7 mouse cellular contexts compared by ENCODE assay signal in genomic region chr2:167931985-167932726, GRCm38 (mm10). TPM values are rescaled to one million over a fixed set of nuclear protein-coding genes. Genes with fewer than 3 reads are reported as not detected.
DNase-seq lines count a peak whose midpoint lies in the region; ATAC-seq lines count a peak whose summit lies in the region.

Ptpn1 (plus strand) TSS chr2:167932057.

- H3K9me3 ChIP-seq in embryonic facial prominence, embryonic 11.5 days (replicated peaks; ENCODE audit: control insufficient read depth, low read length): no peaks in the 10 kb centered on the region
- no peaks in the 10 kb centered on the region for H3K9me3 ChIP-seq in limb, embryonic 10.5 days (replicated peaks)
- H3K9me3 ChIP-seq in midbrain, embryonic 13.5 days: no peaks in the 10 kb centered on the region

- H3K4me2 ChIP-seq in embryonic facial prominence, embryonic 11.5 days (ENCODE audit: low read depth, low read length): peak within 1 kb of the TSS; percentile 85
- peak within 1 kb of the TSS; percentile 78 for H3K4me2 ChIP-seq in midbrain, embryonic 13.5 days (replicated peaks)

- DNase-seq in adrenal gland, postnatal 14 days: peak; percentile 99
- peak; percentile 96 for DNase-seq in embryonic facial prominence, embryonic 11.5 days (ENCODE audit: low spot score)
- DNase-seq in kidney, adult 11 months: peak; percentile 97
- peak; percentile 98 for DNase-seq in limb, embryonic 10.5 days (ENCODE audit: low spot score)
- DNase-seq in spleen, adult 12 weeks (ENCODE audit: low spot score): peak; percentile 98

- under 1% methylated on average over 75 of the region's 99 CpGs for WGBS in embryonic facial prominence, embryonic 11.5 days
- WGBS in limb, embryonic 10.5 days: under 1% methylated on average over 99 of the region's 99 CpGs
- WGBS in midbrain, embryonic 13.5 days: under 1% methylated on average over 83 of the region's 99 CpGs

- no peaks in the 10 kb centered on the region for H3K27me3 ChIP-seq in embryonic facial prominence, embryonic 11.5 days (ENCODE audit: control insufficient read depth, insufficient read depth, low read length)
- H3K27me3 ChIP-seq in limb, embryonic 10.5 days (ENCODE audit: low read depth, poor library complexity, severe bottlenecking): no peaks in the 10 kb centered on the region
- no peaks in the 10 kb centered on the region for H3K27me3 ChIP-seq in midbrain, embryonic 13.5 days

- H3K27ac ChIP-seq in embryonic facial prominence, embryonic 11.5 days (replicated peaks; ENCODE audit: low read depth, low read length): 0 out of 2 replicates have a peak within 1 kb of the TSS, but pooled peaks have one; percentile 41
- H3K27ac ChIP-seq in limb, embryonic 10.5 days: peak within 1 kb of the TSS; percentile 94
- peak within 1 kb of the TSS; percentile 84 for H3K27ac ChIP-seq in midbrain, embryonic 13.5 days

- ATAC-seq in embryonic facial prominence, embryonic 11.5 days (replicated peaks; ENCODE audit: insufficient number of reproducible peaks, low FRiP score, low TSS enrichment, low read depth): peak; percentile 91
- ATAC-seq in granulocyte monocyte progenitor cell, adult 5-6 weeks (replicated peaks; ENCODE audit: poor library complexity, severe bottlenecking): peak; percentile 97
- peak; percentile 97 for ATAC-seq in midbrain, embryonic 13.5 days

- no peaks in the 10 kb centered on the region for H3K4me1 ChIP-seq in embryonic facial prominence, embryonic 11.5 days (ENCODE audit: control insufficient read depth, insufficient read depth, low read length)
- peaks cover 26% of the 10 kb centered on the region for H3K4me1 ChIP-seq in limb, embryonic 10.5 days
- H3K4me1 ChIP-seq in midbrain, embryonic 13.5 days (replicated peaks): peaks cover 45% of the 10 kb centered on the region

- peak within 1 kb of the TSS; percentile 91 for H3K4me3 ChIP-seq in embryonic facial prominence, embryonic 11.5 days (ENCODE audit: low read depth, low read length)
- H3K4me3 ChIP-seq in limb, embryonic 10.5 days: peak within 1 kb of the TSS; percentile 79
- H3K4me3 ChIP-seq in midbrain, embryonic 13.5 days (replicated peaks): peak within 1 kb of the TSS; percentile 97

- H3K36me3 ChIP-seq in embryonic facial prominence, embryonic 11.5 days (replicated peaks; ENCODE audit: control insufficient read depth, insufficient read depth, low read depth, low read length): no peaks in the 10 kb centered on the region
- peaks cover 3% of the 10 kb centered on the region; the same call in 1 of the 2 replicates for H3K36me3 ChIP-seq in limb, embryonic 10.5 days
- peaks cover 4% of the 10 kb centered on the region; the same call in 1 of the 2 replicates for H3K36me3 ChIP-seq in midbrain, embryonic 13.5 days

- H3K9ac ChIP-seq in embryonic facial prominence, embryonic 11.5 days (replicated peaks; ENCODE audit: low read length): peak within 1 kb of the TSS; percentile 85
- H3K9ac ChIP-seq in midbrain, embryonic 13.5 days (replicated peaks): peak within 1 kb of the TSS; percentile 93

RNA-seq across cellular contexts. Expression of gene Ptpn1, which starts in this region (rescaled TPM):
- 48.2 and 54.3 TPM in 2 replicates for total RNA-seq in adrenal gland, postnatal 14 days (2021)
- polyA plus RNA-seq in embryonic facial prominence, embryonic 11.5 days (2014; fragmentation: Nextera tagmentation; extraction: Ambion mirVana): 56.6 and 60.4 TPM in 2 replicates
- 20.9 and 31.6 TPM in 2 replicates for total RNA-seq in granulocyte monocyte progenitor cell, adult 5-6 weeks (2014; fragmentation: Nextera tagmentation)
- total RNA-seq in granulocyte monocyte progenitor cell, adult 5-6 weeks (2017): 28.7 and 37.3 TPM in 2 replicates
- 56.4 and 62.2 TPM in 2 replicates for polyA plus RNA-seq in limb, embryonic 10.5 days (2016; fragmentation: Nextera tagmentation; extraction: Ambion mirVana)
- polyA plus RNA-seq in midbrain, embryonic 13.5 days (2015; fragmentation: Nextera tagmentation; extraction: Ambion mirVana): 102 and 105 TPM in 2 replicates

Comparison
In these comparisons a context has a peak if more than half of its experiments do, and no peak if none do; other contexts are left out.
1. Peak in every context shown above with its lines: DNase-seq, ATAC-seq, H3K4me3 ChIP-seq and H3K27ac ChIP-seq.
2. H3K27ac ChIP-seq: peak in every context shown above with its lines; median percentile 94 in limb, embryonic 10.5 days; 84 in midbrain, embryonic 13.5 days; 41 in embryonic facial prominence, embryonic 11.5 days.